Mouse (Mus musculus): ENCODE data around the gene Dgkd.
"Not testable (repeated sequence)": the region's sequence is repeated elsewhere in the genome, so short reads cannot be mapped to it uniquely, and the experiment has no call there.

Dgkd gene

GRCm38 (mm10) chr1:87852892-87853600 lies at the start of gene Dgkd:
Dgkd (plus strand) TSS chr1:87853287.
- in situ Hi-C loops (cut with MboI, MseI): no loop called here

GRCm38 (mm10) chr1:87803576-87803975 lies 49.5 kb upstream of the Dgkd start, which contains the start of gene Sag:
Sag (plus strand) TSS chr1:87803680.
- in situ Hi-C loops (cut with MboI, MseI): loop anchor here (25.0 kb wide), 1 partner anchor 534 kb away; no protein-coding TSS in a partner anchor

- in situ Hi-C loops (cut with MboI, MseI): loop anchor here (25.0 kb wide), 1 partner anchor 530 kb away; no protein-coding TSS in a partner anchor
Measured at GRCm38 (mm10) chr1:87807751-87808150, 45.3 kb upstream of the Dgkd start.

- in situ Hi-C loops (cut with MboI, MseI): loop anchor here (25.0 kb wide), 1 partner anchor 526 kb away; no protein-coding TSS in a partner anchor
Measured at GRCm38 (mm10) chr1:87811391-87811790, 41.7 kb upstream of the Dgkd start.

GRCm38 (mm10) chr1:87812061-87812460 lies 41.0 kb upstream of the Dgkd start:
- in situ Hi-C loops (cut with MboI, MseI): loop anchor here (25.0 kb wide), 1 partner anchor 525 kb away; no protein-coding TSS in a partner anchor

GRCm38 (mm10) chr1:87813155-87813554 lies 39.9 kb upstream of the Dgkd start:
- in situ Hi-C loops (cut with MboI, MseI): loop anchor here (25.0 kb wide), 1 partner anchor 524 kb away; no protein-coding TSS in a partner anchor

GRCm38 (mm10) chr1:87813681-87814080 lies 39.4 kb upstream of the Dgkd start:
- in situ Hi-C loops (cut with MboI, MseI): loop anchor here (25.0 kb wide), 1 partner anchor 524 kb away; no protein-coding TSS in a partner anchor

GRCm38 (mm10) chr1:87824420-87824995 lies 28.6 kb upstream of the Dgkd start:
- in situ Hi-C loops (cut with MboI, MseI): loop anchor here (25.0 kb wide), 1 partner anchor 513 kb away; no protein-coding TSS in a partner anchor

- in situ Hi-C loops (cut with MboI, MseI): no loop called here
Measured at GRCm38 (mm10) chr1:87825281-87825680, 27.8 kb upstream of the Dgkd start.

- in situ Hi-C loops (cut with MboI, MseI): no loop called here
Measured at GRCm38 (mm10) chr1:87825991-87826390, 27.1 kb upstream of the Dgkd start.

- in situ Hi-C loops (cut with MboI, MseI): no loop called here
Measured at GRCm38 (mm10) chr1:87826474-87826873, 26.6 kb upstream of the Dgkd start.

GRCm38 (mm10) chr1:87827476-87827875 lies 25.6 kb upstream of the Dgkd start:
- in situ Hi-C loops (cut with MboI, MseI): not testable (repeated sequence)

- in situ Hi-C loops (cut with MboI, MseI): no loop called here
Measured at GRCm38 (mm10) chr1:87828185-87828584, 24.9 kb upstream of the Dgkd start.

- in situ Hi-C loops (cut with MboI, MseI): no loop called here
Measured at GRCm38 (mm10) chr1:87828926-87829580, 24.0 kb upstream of the Dgkd start.

GRCm38 (mm10) chr1:87829621-87830211 lies 23.4 kb upstream of the Dgkd start:
- in situ Hi-C loops (cut with MboI, MseI): no loop called here

GRCm38 (mm10) chr1:87836453-87836852 lies 16.6 kb upstream of the Dgkd start:
- in situ Hi-C loops (cut with MboI, MseI): no loop called here

GRCm38 (mm10) chr1:87837018-87837417 lies 16.1 kb upstream of the Dgkd start:
- in situ Hi-C loops (cut with MboI, MseI): no loop called here

- in situ Hi-C loops (cut with MboI, MseI): no loop called here
Measured at GRCm38 (mm10) chr1:87840411-87841208, 12.5 kb upstream of the Dgkd start.

- in situ Hi-C loops (cut with MboI, MseI): loop anchor here (5.0 kb wide), 1 partner anchor 90 kb away; the partner anchor contains the start of gene Atg16l1
Measured at GRCm38 (mm10) chr1:87846801-87847474, 6.1 kb upstream of the Dgkd start.

GRCm38 (mm10) chr1:87847475-87848168 lies 5.5 kb upstream of the Dgkd start:
- in situ Hi-C loops (cut with MboI, MseI): loop anchor here (5.0 kb wide), 1 partner anchor 90 kb away; the partner anchor contains the start of gene Atg16l1
